ENCODE assay signal across 22 mouse cellular contexts in the genomic region with DNA sequence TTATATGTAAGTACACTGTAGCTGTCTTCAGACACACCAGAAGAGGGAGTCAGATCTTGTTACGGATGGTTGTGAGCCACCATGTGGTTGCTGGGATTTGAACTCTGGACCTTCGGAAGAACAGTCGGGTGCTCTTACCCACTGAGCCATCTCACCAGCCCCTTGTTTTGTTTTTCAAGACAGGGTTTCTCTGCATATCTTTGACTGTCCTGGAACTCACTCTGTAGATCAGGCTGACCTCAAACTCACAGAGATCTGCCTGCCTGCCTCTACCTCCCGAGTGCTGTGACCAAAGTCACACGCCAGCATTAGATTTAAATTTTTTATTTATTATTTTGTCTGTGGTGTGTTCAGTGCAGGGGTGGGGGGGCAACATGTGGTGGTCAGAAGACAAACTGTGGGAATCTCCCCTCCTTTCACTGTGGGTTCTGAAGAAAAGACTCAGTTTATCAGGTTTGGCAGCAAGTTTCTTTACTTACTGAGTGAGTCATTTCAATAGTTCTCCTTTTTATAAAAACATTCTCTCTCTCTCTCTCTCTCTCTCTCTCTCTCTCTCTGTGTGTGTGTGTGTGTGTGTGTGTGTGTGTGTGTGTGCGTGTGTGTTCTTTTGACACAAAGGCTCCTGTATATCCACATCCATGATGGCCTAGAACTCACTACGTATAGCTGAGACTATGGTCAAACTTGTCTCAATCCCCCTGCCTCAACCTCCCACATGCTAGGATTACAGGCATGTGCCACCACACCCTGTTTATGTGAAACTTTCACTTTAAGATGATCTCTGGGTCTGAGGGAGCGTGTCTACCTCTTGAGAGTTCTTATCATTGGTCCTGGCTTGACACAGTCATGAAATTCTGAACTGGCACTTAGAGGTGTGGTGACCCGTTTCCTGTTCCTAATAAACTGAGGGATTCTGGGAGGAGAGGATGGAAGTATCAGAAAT. TPM values are rescaled to one million over a fixed set of nuclear protein-coding genes. Genes with fewer than 3 reads are reported as not detected.
"Had no signal": no experiment of that assay in that cellular context is flagged by ENCODE, and none has a peak within 500 bp of the region (broad histone marks: within the 10 kb centered on the region; RNA-seq: fewer than 3 reads in every experiment).

No protein-coding gene starts in this region.

RNA-seq across cellular contexts. Expression of gene Hand1, which starts 14.1 kb away (rescaled TPM):
- total RNA-seq: left cerebral cortex, postnatal 14 days; left cerebral cortex, postnatal 25 days; left cerebral cortex, postnatal 36 days; left cerebral cortex, postnatal 4 days; liver, adult 2 months; megakaryocyte progenitor cell, adult 5-6 weeks; megakaryocyte, adult 5-6 weeks; megakaryocyte-erythroid progenitor cell, adult 5-6 weeks; midbrain, postnatal 0 days; monocyte, adult 5-6 weeks had no signal
- polyA plus RNA-seq: liver, adult 2 months; lung, adult 2 months; lung, embryonic 14.5 days; lung, postnatal 0 days; macrophage; midbrain, embryonic 10.5 days; midbrain, embryonic 11.5 days; midbrain, embryonic 12.5 days; midbrain, embryonic 13.5 days; midbrain, embryonic 14.5 days; midbrain, embryonic 15.5 days; midbrain, embryonic 16.5 days; midbrain, postnatal 0 days; myocyte had no signal
